Mouse (Mus musculus): ENCODE results near the gene Olfr640. TPM values are rescaled to one million over a fixed set of nuclear protein-coding genes. Genes with fewer than 3 reads are reported as not detected.

The Olfr640 gene
- total and polyA plus RNA-seq, 3 experiments, result not detected

- Histone ChIP-seq H3K79me2 (ENCODE audit: control insufficient read depth, insufficient read depth, low read length, poor library complexity) (no peaks in the 10 kb centered on the region), H3K9me3 (replicated peaks; ENCODE audit: insufficient read depth, low read length) (no peaks in the 10 kb centered on the region), H3K27ac (ENCODE audit: control insufficient read depth, low read depth, low read length) (no peak within 1 kb of the TSS), H3K9ac (ENCODE audit: control insufficient read depth, low read depth, low read length, poor library complexity, severe bottlenecking) (no peak within 1 kb of the TSS), H3K36me3 (ENCODE audit: control insufficient read depth in 1 of 2, insufficient read depth in 2 of 2, low read length in 2 of 2) (no peaks in the 10 kb centered on the region), H3K27me3 (ENCODE audit: control insufficient read depth in 1 of 2, insufficient read depth in 2 of 2, low read length in 2 of 2) (no peaks in the 10 kb centered on the region), H3K4me3 (ENCODE audit: control insufficient read depth in 1 of 2, insufficient read depth in 1 of 2, low read depth in 2 of 2, low read length in 2 of 2) (no peak within 1 kb of the TSS), H3K4me1 (ENCODE audit: control insufficient read depth in 1 of 2, insufficient read depth in 2 of 2, low read length in 2 of 2) (no peaks in the 10 kb centered on the region)
- DNase-seq (ENCODE audit: low read depth, low spot score), result no peak
- TF ChIP-seq USF1 (IDR thresholded peaks at IDR 0.05; ENCODE audit: low read depth, low read length), result no peak
- no peak for TF ChIP-seq ETS1 (IDR thresholded peaks at IDR 0.05; ENCODE audit: low read depth, low read length)
- TF ChIP-seq NELFE (IDR thresholded peaks at IDR 0.05; ENCODE audit: low read depth, low read length), result no peak
- TF ChIP-seq POLR2AphosphoS2 (IDR thresholded peaks at IDR 0.05; ENCODE audit: low read length), result no peak
- TF ChIP-seq RAD21 (IDR thresholded peaks at IDR 0.05; ENCODE audit: low read depth, low read length), result no peak
- no peak for TF ChIP-seq MAZ (IDR thresholded peaks at IDR 0.05; ENCODE audit: low read depth, low read length)
- no peak for TF ChIP-seq NRF1 (IDR thresholded peaks at IDR 0.05; ENCODE audit: insufficient read depth, low read depth, low read length, poor library complexity, severe bottlenecking)
- TF ChIP-seq ZMIZ1 (IDR thresholded peaks at IDR 0.05; ENCODE audit: low read depth, low read length), result no peak
- no peak for TF ChIP-seq MXI1 (IDR thresholded peaks at IDR 0.05; ENCODE audit: low read depth, low read length)
- TF ChIP-seq GABPA (IDR thresholded peaks at IDR 0.05; ENCODE audit: low read depth, low read length), result no peak
- TF ChIP-seq JUND (IDR thresholded peaks at IDR 0.05; ENCODE audit: low read depth, low read length), result no peak
- no peak for TF ChIP-seq TBP (IDR thresholded peaks at IDR 0.05; ENCODE audit: low read depth, low read length)
- no peak for TF ChIP-seq SMC3 (IDR thresholded peaks at IDR 0.05; ENCODE audit: low read depth, low read length)
- no peak for TF ChIP-seq CHD2 (IDR thresholded peaks at IDR 0.05; ENCODE audit: low read length)
- TF ChIP-seq POLR2A (IDR thresholded peaks at IDR 0.05; ENCODE audit: control insufficient read depth in 1 of 2, insufficient read depth in 1 of 2, low read depth in 1 of 2, low read length in 2 of 2, poor library complexity in 1 of 2), result no peak
- TF ChIP-seq POLR2AphosphoS5 (IDR thresholded peaks at IDR 0.05; ENCODE audit: borderline replicate concordance, low read depth, low read length), result no peak
- TF ChIP-seq MYC (IDR thresholded peaks at IDR 0.05; ENCODE audit: low read depth, low read length), result no peak
These were observed 26.9 kb downstream of the Olfr640 start, which contains the start of gene Olfr638 for GRCm38 (mm10) chr7:103998446-103998845. Gene Olfr638 (plus strand): TSS chr7:103998746.

GRCm38 (mm10) chr7:103971782-103972181 is 53.6 kb downstream of the Olfr640 start:
- Histone ChIP-seq H3K9me3 (replicated peaks; ENCODE audit: insufficient read depth, low read length) (no peaks in the 10 kb centered on the region), H3K79me2 (ENCODE audit: control insufficient read depth, insufficient read depth, low read length, poor library complexity) (no peaks in the 10 kb centered on the region), H3K27ac (ENCODE audit: control insufficient read depth, low read depth, low read length) (no peak overlapping the region), H3K4me3 (ENCODE audit: control insufficient read depth in 1 of 2, insufficient read depth in 1 of 2, low read depth in 2 of 2, low read length in 2 of 2) (no peak overlapping the region), H3K36me3 (ENCODE audit: control insufficient read depth in 1 of 2, insufficient read depth in 2 of 2, low read length in 2 of 2) (no peaks in the 10 kb centered on the region), H3K4me1 (ENCODE audit: control insufficient read depth in 1 of 2, insufficient read depth in 2 of 2, low read length in 2 of 2) (no peaks in the 10 kb centered on the region), H3K27me3 (ENCODE audit: control insufficient read depth in 1 of 2, insufficient read depth in 2 of 2, low read length in 2 of 2) (no peaks in the 10 kb centered on the region), H3K9ac (ENCODE audit: control insufficient read depth, low read depth, low read length, poor library complexity, severe bottlenecking) (no peak overlapping the region)
- DNase-seq (ENCODE audit: low read depth, low spot score), result no peak
- TF ChIP-seq CHD2 (IDR thresholded peaks at IDR 0.05; ENCODE audit: low read length) (no peak), POLR2AphosphoS5 (IDR thresholded peaks at IDR 0.05; ENCODE audit: borderline replicate concordance, low read depth, low read length) (no peak), MXI1 (IDR thresholded peaks at IDR 0.05; ENCODE audit: low read depth, low read length) (no peak), BHLHE40 (IDR thresholded peaks at IDR 0.05; ENCODE audit: borderline replicate concordance, low read depth, low read length) (no peak), MAX (IDR thresholded peaks at IDR 0.05; ENCODE audit: low read length) (no peak), MAZ (IDR thresholded peaks at IDR 0.05; ENCODE audit: low read depth, low read length) (no peak), NRF1 (IDR thresholded peaks at IDR 0.05; ENCODE audit: insufficient read depth, low read depth, low read length, poor library complexity, severe bottlenecking) (no peak), NELFE (IDR thresholded peaks at IDR 0.05; ENCODE audit: low read depth, low read length) (no peak), MYB (IDR thresholded peaks at IDR 0.05; ENCODE audit: low read depth, low read length) (no peak), SIN3A (IDR thresholded peaks at IDR 0.05; ENCODE audit: low read length) (no peak), ZMIZ1 (IDR thresholded peaks at IDR 0.05; ENCODE audit: low read depth, low read length) (no peak), JUND (IDR thresholded peaks at IDR 0.05; ENCODE audit: low read depth, low read length) (no peak)
